Mouse (Mus musculus) cerebellum, adult 2 months (tissue): Measurements from ENCODE around the gene Tmem108. TPM values are rescaled to one million over a fixed set of nuclear protein-coding genes. Genes with fewer than 3 reads are reported as not detected.

Experiments
- DNase-seq, 2 experiments: peaks; one replicate each; pipeline ENCODE4 v3.0.0; 2021
- H3K27ac ChIP-seq: fragments of 200-500 bp; 2 replicates; pipeline ENCODE4 v1.5.1; 2012; ENCODE audit warnings: low read length, control low read depth, inconsistent platforms; ENCODE audit not compliant: insufficient read depth
- H3K27me3 ChIP-seq: fragments of 200-500 bp; 2 replicates; pipeline ENCODE4 v1.6.1; 2012; ENCODE audit warnings: inconsistent platforms, mild to moderate bottlenecking, low read length, moderate library complexity; ENCODE audit not compliant: control insufficient read depth, insufficient read depth
- H3K4me1 ChIP-seq: fragments of 200-500 bp; 2 replicates; pipeline ENCODE4 v1.6.1; 2011; ENCODE audit warnings: low read length; ENCODE audit not compliant: control insufficient read depth, insufficient read depth
- H3K4me3 ChIP-seq: fragments of 200-500 bp; replicated peaks from 2 replicates; pipeline ENCODE3; 2011; ENCODE audit warnings: mild to moderate bottlenecking, low read depth, low read length, control low read depth; ENCODE audit not compliant: insufficient read depth
- CTCF ChIP-seq: fragments of 200-500 bp; IDR thresholded peaks from 2 replicates; pipeline ENCODE4 v1.5.1; 2011; ENCODE audit warnings: low read depth, mild to moderate bottlenecking, control low read depth, low read length, moderate library complexity, borderline replicate concordance; ENCODE audit not compliant: insufficient read depth
- POLR2A ChIP-seq: fragments of 200-500 bp; IDR thresholded peaks from 2 replicates; pipeline ENCODE4 v1.6.1; 2011; ENCODE audit warnings: low read length, control low read depth, borderline replicate concordance; ENCODE audit not compliant: insufficient read depth
- WGBS: fragments of 180-500 bp; shearing (Covaris S2); methylation state at CpG from one replicate; pipeline ENCODE4 v1.1.7; 2018; 5-methylcytosine and 5-hydroxymethylcytosine counted together
- polyA plus RNA-seq: library from polyadenylated mRNA; depleted of rRNA; stranded (reverse); fragments of >200 nt; gene quantifications from 2 replicates; pipeline ENCODE4 v1.2.3, GENCODE M21; 2012

Gene Tmem108
- polyA plus RNA-seq, 1 experiment = 32.3 TPM

- DNase-seq = no peak
- Histone ChIP-seq H3K27me3 (no peaks in the 10 kb centered on the region), H3K27ac (no peak overlapping the region), H3K4me3 (no peak overlapping the region), H3K4me1 (peaks cover 12% of the 10 kb centered on the region)
- 74% methylated on average over 5 of the region's 5 CpGs for WGBS
- no peak for TF ChIP-seq POLR2A
- TF ChIP-seq CTCF = no peak
Observed at GRCm38 (mm10) chr9:103746598-103746997, 15.0 kb downstream of the Tmem108 start.

GRCm38 (mm10) chr9:103740145-103740544, 21.5 kb downstream of the Tmem108 start:
- Histone ChIP-seq H3K27ac (no peak overlapping the region), H3K4me3 (no peak overlapping the region), H3K4me1 (peaks cover 10% of the 10 kb centered on the region), H3K27me3 (no peaks in the 10 kb centered on the region)
- 80% methylated on average over 12 of the region's 12 CpGs for WGBS
- TF ChIP-seq CTCF (no peak), POLR2A (no peak)
- no peak for DNase-seq

GRCm38 (mm10) chr9:103739062-103739461, 22.6 kb downstream of the Tmem108 start:
- 67% methylated on average over 4 of the region's 4 CpGs for WGBS
- no peak for TF ChIP-seq POLR2A
- TF ChIP-seq CTCF = no peak
- H3K27ac ChIP-seq = no peak overlapping the region
- no peak for DNase-seq
- H3K4me3 ChIP-seq = no peak overlapping the region
- H3K4me1 ChIP-seq = peaks cover 10% of the 10 kb centered on the region
- no peaks in the 10 kb centered on the region for H3K27me3 ChIP-seq

- H3K4me3 ChIP-seq = no peak overlapping the region
- H3K4me1 ChIP-seq = peaks cover 27% of the 10 kb centered on the region
- H3K27ac ChIP-seq = no peak overlapping the region
- WGBS = 53% methylated on average over 2 of the region's 2 CpGs
- no peaks in the 10 kb centered on the region for H3K27me3 ChIP-seq
- TF ChIP-seq POLR2A (no peak), CTCF (no peak)
- no peak for DNase-seq
Observed at GRCm38 (mm10) chr9:103729716-103730115, 31.9 kb downstream of the Tmem108 start.

- Histone ChIP-seq H3K27me3 (no peaks in the 10 kb centered on the region), H3K4me3 (no peak overlapping the region), H3K4me1 (peaks cover 30% of the 10 kb centered on the region), H3K27ac (no peak overlapping the region)
- TF ChIP-seq POLR2A = no peak
- TF ChIP-seq CTCF = no peak
- 26% methylated on average over 16 of the region's 16 CpGs for WGBS
- no peak for DNase-seq
Observed at GRCm38 (mm10) chr9:103726751-103727462, 34.7 kb downstream of the Tmem108 start.

- Histone ChIP-seq H3K27me3 (no peaks in the 10 kb centered on the region), H3K4me1 (peaks cover 39% of the 10 kb centered on the region), H3K4me3 (no peak overlapping the region), H3K27ac (no peak overlapping the region)
- no peak for TF ChIP-seq POLR2A
- TF ChIP-seq CTCF = no peak
- WGBS = 29% methylated on average over 7 of the region's 7 CpGs
- peak in 1 of 2 experiments; percentile 43 for DNase-seq
Observed at GRCm38 (mm10) chr9:103725497-103725896, 36.1 kb downstream of the Tmem108 start.

GRCm38 (mm10) chr9:103721486-103721885, 40.2 kb downstream of the Tmem108 start:
- Histone ChIP-seq H3K27me3 (no peaks in the 10 kb centered on the region), H3K4me1 (peaks cover 26% of the 10 kb centered on the region), H3K4me3 (no peak overlapping the region), H3K27ac (no peak overlapping the region)
- peak; percentile 48 to 58 for DNase-seq
- 35% methylated on average over 3 of the region's 3 CpGs for WGBS
- TF ChIP-seq POLR2A = no peak

GRCm38 (mm10) chr9:103721081-103721480, 40.6 kb downstream of the Tmem108 start:
- Histone ChIP-seq H3K27ac (no peak overlapping the region), H3K4me3 (no peak overlapping the region), H3K27me3 (no peaks in the 10 kb centered on the region), H3K4me1 (peaks cover 24% of the 10 kb centered on the region)
- TF ChIP-seq CTCF = no peak
- TF ChIP-seq POLR2A = no peak
- 16% methylated on average over 8 of the region's 8 CpGs for WGBS
- peak; percentile 63 to 69 for DNase-seq

GRCm38 (mm10) chr9:103720021-103720420, 41.6 kb downstream of the Tmem108 start:
- TF ChIP-seq POLR2A (no peak), CTCF (no peak)
- peak; percentile 41 to 51 for DNase-seq
- Histone ChIP-seq H3K27me3 (no peaks in the 10 kb centered on the region), H3K4me3 (no peak overlapping the region), H3K27ac (no peak overlapping the region), H3K4me1 (peaks cover 28% of the 10 kb centered on the region)
- 81% methylated on average over 11 of the region's 11 CpGs for WGBS
